Mouse (Mus musculus) left cerebral cortex, postnatal 14 days (tissue): ENCODE results near the gene Zc3hav1l. TPM values are rescaled to one million over a fixed set of nuclear protein-coding genes. Genes with fewer than 3 reads are reported as not detected.

Experiments used
- DNase-seq, 2 experiments: peaks; one replicate each; pipeline ENCODE4 v3.0.0; 2021 to 2022; ENCODE audit warnings: low spot score in 2 of 2, mixed read lengths in 1 of 2
- intact Hi-C: fragments of 180-260 bp; cut with DNase I; formaldehyde crosslinking; loops from one replicate; pipeline ENCODE4 v1.15.1; 2025
- total RNA-seq, 2 experiments: library from RNA; stranded (reverse); gene quantifications; 2 replicates each; pipeline ENCODE4 v1.2.3; 2021

The Zc3hav1l gene
- total RNA-seq, 2 experiments from 2014 or later, result 2.4 to 2.6 TPM

DNA sequence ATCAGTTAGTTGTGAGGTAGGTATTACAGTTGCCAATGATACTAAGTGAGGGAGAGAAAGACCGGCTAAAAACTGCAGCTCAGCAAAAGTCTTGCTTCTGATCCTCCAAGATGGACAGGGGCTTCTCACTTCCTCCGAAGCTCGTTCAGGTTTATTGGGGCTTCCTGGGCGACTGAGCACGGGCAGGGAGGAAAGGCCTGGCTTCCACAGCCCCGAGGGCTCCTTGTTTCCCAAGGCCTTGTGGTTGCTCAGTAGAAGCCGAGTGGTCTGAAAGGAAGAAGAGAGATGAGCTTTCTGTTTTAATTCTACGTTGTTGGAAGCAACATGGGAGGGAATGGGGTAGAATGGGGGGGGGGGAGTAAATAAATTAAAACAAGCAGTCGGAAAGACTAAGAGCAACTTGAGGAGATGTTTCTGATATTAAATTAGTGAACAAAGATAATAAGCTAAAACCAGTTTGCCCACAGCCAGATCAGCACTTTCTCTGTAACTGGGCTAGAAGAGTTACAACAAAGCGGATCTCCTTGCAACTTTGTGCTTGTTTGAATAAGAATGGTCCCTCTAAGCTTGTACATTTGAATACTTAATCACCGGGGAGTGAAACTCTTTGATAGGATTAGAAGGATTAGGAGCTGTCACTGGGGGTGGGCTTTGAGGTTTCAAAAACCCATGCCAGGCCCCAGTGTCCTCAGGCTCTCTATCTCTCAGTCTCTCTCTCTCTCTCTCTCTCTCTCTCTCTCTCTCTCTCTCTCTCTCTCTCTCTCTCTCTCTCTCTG is 6.0 kb downstream of the Zc3hav1l start:
- intact Hi-C loops, result no loop called here
- no peak for DNase-seq

DNA sequence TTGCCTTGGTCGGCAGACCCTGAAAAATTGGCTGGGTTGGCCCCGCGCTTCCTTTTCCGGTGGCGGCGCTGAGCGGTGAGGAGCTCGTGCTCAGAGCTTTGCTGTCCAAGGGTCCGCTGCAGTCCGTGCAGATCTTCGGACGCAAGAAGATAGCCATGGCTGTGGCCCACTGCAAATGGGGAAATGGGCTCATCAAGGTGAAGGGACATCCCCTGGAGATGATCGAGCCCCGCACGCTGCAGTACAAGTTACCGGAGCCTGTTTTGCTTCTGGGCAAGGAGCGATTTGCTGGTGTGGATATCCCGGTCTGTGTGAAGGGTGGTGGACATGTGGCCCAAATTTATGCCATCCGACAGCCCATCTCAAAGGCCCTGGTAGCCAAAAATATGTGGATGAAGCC is 14.6 kb downstream of the Zc3hav1l start:
- DNase-seq, result no peak
- intact Hi-C loops, result no loop called here

DNA sequence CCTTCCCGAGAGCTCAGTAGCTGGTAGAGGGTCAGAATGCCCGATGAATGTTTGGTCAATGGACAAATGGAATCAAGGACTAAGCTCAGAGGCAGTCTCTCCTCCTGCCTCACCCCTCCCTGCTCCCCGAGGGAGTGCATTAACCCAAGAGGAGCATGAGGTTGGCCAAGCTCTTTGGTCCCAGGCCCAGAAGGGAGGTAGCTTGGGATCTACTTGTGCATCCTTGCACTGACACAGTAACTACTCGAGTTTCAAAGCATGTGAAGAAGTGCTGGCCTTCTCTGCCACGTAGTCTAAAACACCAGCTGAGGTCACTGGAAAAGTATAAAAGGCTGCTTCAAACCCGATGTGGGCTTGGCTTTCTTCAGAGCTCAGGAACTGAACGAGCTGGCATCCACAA is 34.6 kb downstream of the Zc3hav1l start:
- no peak for DNase-seq
- intact Hi-C loops, result no loop called here

DNA sequence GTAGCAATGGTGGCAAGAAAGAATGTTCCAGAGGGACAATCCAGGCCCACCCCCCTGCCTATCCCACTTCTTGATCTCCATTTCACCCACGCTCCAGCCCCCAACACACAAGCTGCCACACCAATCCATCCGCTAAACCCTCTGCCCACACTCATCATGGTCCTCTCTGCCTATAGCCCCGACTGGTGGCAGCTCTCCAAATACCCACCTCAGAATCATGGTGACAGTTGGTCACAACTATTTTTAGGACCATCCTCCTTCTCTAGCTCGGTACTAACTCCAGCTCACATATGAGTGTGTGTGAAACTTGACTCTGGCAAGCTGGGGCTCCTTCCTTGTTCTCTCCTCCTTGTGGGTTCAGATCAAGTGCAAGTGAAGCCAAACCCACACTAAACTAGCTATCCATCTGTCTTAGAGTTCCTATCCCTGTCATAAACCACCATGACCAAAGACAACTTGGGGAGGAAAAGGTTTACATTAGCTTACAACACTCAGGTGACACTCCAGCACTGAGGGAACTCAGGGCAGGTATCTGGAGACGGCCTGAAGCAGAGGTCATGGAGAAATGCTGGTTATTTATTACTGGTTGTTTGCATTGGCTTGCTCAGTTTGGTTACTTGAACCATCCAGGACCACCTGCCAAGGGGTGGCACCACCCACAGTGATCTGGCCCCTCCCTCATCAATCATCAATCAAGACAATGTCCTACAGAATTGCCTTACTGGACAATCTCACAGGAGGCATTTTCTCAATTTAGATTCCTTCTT is 35.5 kb downstream of the Zc3hav1l start:
- intact Hi-C loops, result no loop called here
- peak; percentile 54 to 84 for DNase-seq

DNA sequence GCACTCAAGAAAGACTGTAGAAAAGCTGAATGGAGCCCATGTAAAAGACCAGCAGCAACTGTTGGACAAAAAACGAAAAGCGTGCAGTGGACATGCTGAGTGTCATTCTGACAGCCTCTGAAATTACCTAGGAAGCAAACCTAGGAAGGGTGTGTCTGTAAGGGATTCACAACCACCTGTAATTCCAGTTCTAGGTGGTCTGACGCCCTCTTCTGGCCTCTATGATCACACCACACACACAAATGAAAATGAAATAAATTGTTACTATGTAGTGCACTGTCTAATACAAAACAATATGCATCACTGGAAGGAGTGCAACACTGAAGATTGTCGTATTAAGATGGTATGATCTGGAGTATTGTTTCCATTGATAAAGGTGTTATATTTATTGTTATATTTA is 37.2 kb downstream of the Zc3hav1l start:
- DNase-seq, result no peak
- intact Hi-C loops, result no loop called here

DNA sequence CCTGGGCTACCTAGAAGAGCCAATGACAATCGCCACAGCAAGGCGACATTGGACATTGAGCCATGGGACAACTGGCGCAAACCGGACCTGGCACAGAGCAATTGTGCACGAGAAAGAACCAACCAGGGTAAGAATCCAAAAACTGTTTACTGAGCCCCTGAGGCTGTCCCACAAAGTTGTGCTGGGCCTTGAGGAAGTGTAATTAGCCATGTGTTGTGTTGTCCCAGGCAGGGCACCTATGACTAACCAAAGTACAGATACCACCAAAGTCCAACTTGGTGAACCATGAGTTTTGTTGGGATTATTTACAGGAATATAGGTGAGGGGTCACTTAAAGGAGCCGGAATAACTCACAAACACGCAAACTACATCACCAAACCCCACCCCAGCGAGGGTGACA is 41.6 kb downstream of the Zc3hav1l start:
- intact Hi-C loops, result no loop called here
- no peak for DNase-seq

DNA sequence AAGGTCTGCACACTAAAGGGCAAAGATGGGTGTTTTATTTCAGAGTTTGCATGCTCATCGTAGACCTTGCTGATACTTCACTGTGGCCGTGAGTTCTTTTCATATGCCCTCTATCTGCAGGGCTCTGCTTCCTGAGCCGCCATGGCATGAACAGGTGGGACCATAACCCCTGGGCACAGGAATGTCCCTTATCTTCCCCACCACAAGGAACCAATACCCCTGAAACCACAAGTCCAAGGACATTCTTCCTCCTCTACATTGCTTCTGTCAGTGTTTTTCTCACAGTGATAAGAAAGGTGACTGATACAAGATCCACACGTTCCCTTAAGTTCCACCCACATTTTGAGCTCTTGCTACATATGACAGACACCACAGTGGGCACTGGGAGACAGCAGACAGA is 42.3 kb downstream of the Zc3hav1l start:
- DNase-seq, result no peak
- intact Hi-C loops, result no loop called here

DNA sequence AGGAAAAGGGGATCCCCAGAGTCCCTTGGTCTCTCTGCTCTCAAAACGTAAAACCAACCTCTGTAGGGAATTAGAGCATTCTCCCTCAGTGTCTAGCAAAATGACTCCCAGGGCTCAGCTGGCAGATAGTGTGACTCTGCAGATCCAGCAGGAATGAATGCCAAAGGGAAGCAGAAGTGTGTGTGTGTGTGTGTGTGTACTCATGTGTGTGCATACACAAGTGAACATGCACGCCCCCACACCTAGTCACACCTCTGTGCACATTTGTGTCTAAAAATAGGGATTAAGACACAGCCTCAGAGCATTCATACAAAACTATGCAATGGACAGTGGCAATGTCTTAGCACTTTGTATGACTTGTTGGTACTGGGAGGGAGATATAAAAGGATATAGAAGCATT is 43.3 kb downstream of the Zc3hav1l start:
- intact Hi-C loops, result no loop called here
- peak in 1 of 2 experiments; percentile 64 for DNase-seq

DNA sequence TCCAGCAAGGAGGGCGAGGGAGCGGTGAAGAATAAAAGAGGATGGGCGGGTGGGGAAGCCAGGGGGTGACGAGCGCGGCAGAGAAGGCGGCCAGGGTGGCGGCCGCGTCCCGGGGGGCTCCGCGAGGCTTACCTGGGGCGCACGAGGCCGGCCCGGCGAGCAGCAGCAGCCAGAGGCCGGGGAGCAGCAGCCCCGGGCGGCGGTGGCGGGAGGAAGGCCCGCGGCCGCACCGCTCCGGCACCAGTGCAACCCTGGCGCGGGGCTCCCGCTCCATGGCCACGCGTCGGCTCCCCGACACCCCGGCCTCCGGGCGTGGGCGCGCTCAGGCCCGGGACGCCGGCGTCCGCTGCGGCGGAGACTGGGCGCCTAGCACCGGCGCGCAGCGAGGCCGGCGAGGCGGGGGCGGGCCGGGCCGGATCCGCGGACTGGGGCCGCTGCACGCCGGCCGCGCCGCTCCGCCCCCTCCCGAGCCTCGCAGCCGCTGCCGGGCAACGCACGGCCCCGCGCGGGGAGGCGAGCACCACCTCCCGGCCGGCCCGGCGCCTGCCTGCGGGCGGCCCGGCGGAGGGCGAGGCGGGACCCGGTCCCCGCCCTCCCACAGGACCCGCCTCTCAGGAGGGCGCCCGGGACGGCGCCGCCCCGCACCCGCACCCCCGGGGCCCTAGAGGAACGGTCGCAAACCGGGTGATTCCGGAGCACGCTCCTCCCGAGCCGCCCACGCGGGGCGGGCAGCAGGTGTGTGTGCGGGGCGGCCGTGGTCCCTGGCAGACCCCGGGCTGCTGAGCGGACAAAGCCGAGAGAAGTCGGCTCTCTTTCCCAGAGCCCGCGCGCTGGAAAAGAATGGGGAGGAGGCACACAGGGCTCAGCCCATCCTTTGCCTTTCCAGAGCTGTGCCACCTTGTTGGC is 45.1 kb downstream of the Zc3hav1l start, which contains the start of gene D630045J12Rik:
D630045J12Rik (minus strand) TSS at position 274 of the 906 bp plus-strand sequence.
- intact Hi-C loops, result loop anchor here (5.0 kb wide), 2 partner anchors 37 to 92 kb away; no protein-coding TSS in a partner anchor
- DNase-seq, result peak in 1 of 2 experiments; percentile 66

DNA sequence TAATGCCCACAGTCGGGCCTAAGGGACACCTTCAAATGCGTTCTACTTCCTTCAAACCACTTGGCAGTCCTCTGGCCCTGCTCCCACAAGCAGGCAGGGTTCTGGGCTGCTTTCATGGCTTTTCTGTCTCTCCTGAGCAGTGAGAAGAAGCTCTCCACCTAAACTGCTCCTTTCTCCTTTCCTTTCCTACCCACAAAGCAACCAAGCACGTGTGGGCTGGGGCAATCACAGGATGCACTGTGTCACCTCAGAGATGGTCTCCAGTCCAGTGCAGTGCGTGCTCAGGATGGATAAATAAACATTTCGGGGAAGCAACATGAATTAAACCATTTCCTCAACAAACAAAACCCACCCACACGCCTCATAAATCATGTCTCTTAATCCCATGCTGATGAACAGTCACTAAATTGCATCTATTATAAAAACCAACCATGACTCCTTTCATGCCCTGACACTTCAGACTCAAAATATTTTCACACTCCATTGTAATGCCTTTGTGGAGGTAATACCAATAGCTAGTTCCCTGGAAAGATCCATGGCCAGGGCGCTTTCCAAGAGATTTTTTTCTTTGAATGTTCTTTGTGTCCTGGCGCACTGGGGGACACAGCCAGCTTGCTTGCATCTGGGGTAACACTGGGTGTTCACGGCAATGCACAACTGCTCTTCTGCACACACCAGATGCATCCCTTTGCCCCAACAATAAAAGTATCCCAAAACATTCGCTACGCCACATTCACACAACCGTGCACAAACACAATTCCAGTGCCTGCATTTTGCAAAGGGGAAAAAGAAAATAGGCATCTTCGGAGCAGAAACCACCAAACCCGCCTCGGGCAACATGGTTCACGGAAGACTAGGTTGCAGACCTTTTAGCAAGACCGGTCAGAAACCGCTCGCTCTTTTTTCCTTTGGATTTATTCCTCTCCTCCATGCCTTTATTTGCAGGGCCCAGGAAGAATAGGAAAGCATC is 46.0 kb downstream of the Zc3hav1l start:
- DNase-seq, result no peak
- intact Hi-C loops, result loop anchor here (5.0 kb wide), 2 partner anchors 36 to 91 kb away; no protein-coding TSS in a partner anchor

DNA sequence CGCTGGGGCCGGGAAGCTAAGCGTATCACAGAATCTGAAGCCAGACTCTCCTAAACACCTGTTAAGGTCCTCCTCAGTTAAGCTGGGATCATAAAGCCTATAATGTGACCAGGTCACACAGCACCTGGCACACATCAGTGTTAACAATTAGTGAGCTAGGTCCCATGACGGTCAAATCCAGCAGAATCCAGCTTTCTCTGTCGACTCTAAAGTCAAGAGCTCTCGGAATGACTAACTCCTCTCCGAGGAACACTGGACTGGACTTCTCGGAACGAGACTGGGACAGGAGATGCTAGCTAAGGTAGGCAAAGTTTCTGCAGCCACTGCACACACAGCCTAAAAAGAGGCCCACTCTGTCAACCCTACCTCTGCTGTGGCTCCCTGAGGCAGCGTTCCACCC is 46.9 kb downstream of the Zc3hav1l start:
- intact Hi-C loops, result loop anchor here (5.0 kb wide), 2 partner anchors 35 to 90 kb away; no protein-coding TSS in a partner anchor

DNA sequence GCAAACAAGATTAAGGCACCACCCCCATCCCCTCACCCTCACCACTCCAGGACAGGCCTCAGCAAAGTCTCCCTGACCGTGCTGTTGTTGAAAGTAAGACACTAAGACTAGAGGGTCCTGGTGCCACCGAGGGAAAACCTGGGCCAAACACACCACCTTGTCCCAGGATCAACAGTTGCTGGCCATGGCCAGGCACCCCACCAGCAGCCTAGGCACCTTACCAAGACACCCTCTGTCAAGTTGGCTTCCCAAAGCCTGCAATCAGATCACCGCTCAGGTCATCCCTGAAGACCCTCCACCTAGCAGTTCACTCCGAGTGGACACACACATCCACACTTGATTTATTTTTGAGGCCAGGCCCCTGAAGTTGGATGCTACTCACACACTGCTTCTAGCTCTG is 47.6 kb downstream of the Zc3hav1l start:
- intact Hi-C loops, result loop anchor here (5.0 kb wide), 2 partner anchors 34 to 89 kb away; no protein-coding TSS in a partner anchor

More for the DNA sequence above, 46.9 kb downstream of the Zc3hav1l start:
- no peak for DNase-seq

DNA sequence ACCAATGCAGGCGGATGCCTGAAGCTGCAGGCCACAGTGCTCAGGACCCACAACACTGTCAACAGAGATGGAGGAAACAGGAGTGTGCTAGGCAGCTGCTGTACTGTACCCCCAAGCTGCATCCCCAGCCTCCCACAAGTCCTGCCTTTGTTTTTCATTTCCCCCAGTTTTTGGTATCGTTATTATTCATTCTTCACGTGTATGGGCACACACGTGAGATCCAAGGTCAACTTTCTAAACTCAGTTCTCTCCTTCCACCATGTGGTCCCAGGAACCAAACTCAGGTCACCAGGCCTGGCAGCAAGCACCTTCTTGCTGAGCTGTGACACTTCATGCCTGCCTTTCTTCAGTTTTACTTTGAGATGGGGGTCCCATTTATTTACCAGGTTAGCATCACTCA is 51.7 kb downstream of the Zc3hav1l start:
- intact Hi-C loops, result no loop called here

More for the DNA sequence above, 47.6 kb downstream of the Zc3hav1l start:
- no peak for DNase-seq

DNA sequence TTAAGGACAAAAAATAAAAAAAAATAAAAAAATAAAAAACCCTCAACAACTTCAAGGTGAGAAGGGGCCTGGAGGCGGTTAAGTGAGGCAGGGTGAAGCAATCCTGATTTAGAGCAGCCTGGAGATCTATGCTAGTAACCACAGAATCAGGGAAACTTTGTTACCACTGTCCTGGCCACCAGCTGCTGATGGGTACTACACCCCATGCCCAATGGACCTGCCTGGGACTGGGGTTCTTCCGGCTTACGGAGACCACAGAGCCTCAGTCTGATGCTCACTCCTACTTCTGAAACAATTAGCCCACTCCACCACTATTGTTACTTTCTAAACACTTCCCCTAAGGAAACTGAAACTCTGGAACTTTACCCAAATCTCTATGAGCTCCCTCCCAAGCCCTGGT is 54.3 kb downstream of the Zc3hav1l start:
- DNase-seq, result no peak
- intact Hi-C loops, result no loop called here

More for the DNA sequence above, 51.7 kb downstream of the Zc3hav1l start:
- no peak for DNase-seq

DNA sequence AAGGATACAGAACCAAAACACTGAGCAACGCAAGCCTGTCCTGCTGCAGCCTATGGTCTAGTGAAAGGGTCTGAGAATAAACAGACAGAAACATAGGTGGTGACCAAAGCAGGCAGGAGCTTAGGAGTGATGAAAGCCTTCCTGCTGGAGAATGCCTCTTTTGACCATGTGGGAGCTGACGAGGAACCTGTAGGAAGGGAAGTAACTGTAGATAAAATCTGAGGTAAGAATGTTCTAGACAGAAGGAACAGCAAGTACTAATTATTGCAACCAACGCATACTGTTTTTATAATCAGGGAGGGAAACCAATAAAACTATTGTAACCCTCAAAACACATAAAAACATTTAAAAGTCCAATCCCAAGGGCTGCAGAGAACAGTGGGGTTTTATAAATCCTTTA is 54.9 kb downstream of the Zc3hav1l start:
- intact Hi-C loops, result no loop called here
- no peak for DNase-seq

DNA sequence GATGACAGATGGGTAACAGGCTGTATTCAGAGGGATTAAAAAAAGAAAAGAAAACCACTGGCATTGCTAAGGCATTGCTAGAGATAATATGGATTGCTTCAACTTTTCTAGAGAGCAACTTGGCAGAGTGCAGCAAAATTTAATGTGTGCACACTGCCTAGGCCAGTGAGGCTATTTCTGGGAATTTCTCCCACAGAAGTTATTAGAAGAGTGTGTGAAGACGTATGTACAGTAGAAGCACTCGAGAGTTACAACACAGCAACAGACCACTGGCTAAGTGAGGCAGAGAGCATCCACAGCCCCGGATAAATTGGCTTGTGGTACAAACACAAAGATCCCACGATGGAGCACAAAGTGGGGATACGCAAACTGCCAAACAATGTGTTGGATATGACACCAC is 56.2 kb downstream of the Zc3hav1l start:
- intact Hi-C loops, result no loop called here
- DNase-seq, result no peak

DNA sequence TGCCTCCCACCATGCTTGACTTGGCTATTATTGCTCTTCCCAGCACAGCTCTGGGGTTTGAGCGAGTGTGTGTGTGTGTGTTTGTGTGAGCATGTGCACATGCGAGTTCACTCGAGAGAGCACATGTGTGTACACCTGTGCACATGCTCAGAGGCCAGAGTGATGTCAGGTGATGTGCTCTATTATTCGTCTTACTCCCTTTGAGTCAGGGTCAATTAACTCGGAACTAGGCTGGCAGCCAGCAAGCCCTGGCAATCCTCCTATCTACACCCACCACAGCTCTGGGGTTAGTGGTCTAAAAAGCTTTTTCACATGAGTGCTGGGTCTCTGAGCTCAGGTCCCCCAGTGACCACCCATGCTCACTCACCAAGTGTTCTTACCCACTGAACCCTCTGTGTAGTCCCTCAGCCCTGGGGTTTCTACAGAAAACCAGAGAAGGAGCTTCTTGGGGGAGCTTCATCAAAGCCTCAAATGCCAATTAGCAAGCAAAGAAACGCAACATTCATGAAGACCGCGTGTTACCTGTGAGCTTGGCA is 56.7 kb downstream of the Zc3hav1l start:
- intact Hi-C loops, result no loop called here
- DNase-seq, result no peak

DNA sequence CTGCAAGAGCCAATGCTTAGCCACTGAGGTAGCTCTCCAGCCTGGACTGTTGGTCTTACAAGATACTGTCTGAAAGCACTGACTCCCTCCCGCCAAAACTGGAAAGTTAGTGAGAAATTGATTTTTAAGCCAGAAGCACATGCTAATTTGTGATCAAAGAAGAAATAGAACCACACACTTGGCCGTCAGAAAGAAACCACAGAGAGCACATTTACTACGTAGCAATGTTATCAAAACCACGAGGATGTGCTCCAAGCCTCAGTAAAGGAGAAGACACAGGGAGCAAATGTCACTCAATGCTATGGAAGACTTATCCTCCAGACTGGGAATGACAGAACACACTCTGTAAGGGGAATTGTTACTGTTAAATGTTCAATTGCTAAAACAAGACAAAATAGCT is 57.6 kb downstream of the Zc3hav1l start:
- intact Hi-C loops, result no loop called here
- DNase-seq, result no peak
